Mouse (Mus musculus) spleen, postnatal 4 days (tissue): ENCODE results near the gene Zbtb20.

Experiments
- DNase-seq, 2 experiments: peaks; one replicate each; pipeline ENCODE4 v3.0.0; 2022; ENCODE audit warnings: low spot score in 2 of 2

Gene Zbtb20

DNA sequence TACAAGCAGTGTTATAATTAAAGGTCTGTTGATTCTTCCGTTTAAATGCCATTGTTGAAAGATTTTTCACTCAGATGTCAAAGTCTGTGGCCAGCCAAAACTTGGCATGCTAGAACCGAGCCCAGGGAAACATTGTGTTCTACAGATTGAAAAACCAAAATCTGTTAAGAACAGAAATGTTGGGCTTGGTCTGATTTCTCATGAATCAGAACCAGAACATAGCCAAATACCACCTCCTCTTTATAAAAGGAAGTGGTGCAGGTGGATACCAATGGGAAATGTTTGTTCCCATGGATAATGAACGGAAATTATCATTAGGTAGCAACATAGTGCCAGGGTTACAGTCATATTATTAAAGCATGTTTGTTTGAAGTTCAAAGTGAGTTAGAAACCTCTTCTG is 613.7 kb downstream of the Zbtb20 start:
- no peak for DNase-seq

DNA sequence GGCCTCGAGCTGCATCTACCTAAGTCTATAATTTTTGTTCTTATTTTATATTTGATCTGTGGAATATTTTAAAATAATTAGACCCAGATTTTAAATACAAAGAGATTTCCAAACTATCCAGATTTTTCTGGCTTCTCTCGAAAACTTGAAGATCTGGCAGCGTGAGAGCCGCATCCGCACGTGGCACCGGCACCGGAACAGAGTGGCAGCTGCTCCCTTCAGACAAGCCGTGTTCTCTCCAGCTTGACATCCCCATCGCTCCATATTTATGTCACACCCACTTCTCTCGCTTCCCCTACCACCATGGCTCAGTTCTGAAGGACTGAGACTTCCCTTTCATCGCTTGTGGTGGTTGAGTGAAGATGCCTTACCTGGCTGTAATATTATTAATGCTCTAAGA is 614.3 kb downstream of the Zbtb20 start:
- no peak for DNase-seq

DNA sequence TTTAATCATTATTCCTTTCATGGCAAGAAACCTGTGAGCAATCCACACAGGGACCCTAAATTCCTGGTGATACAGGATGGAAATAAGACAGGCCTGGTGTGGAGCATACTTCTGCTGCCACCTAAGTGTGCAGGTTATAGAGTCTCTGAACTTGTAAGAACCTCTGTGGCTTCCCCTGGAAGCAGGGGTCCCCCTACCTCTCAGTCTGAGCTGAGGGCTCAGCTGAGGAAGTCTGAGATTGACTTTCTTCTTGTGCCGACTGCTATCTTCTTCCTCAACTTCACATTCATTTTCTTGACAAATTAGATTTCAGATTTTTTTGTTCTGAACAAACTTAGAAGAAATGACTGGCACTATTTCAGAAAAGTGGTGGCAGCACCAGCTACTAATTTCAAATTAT is 617.2 kb downstream of the Zbtb20 start:
- DNase-seq, result no peak

DNA sequence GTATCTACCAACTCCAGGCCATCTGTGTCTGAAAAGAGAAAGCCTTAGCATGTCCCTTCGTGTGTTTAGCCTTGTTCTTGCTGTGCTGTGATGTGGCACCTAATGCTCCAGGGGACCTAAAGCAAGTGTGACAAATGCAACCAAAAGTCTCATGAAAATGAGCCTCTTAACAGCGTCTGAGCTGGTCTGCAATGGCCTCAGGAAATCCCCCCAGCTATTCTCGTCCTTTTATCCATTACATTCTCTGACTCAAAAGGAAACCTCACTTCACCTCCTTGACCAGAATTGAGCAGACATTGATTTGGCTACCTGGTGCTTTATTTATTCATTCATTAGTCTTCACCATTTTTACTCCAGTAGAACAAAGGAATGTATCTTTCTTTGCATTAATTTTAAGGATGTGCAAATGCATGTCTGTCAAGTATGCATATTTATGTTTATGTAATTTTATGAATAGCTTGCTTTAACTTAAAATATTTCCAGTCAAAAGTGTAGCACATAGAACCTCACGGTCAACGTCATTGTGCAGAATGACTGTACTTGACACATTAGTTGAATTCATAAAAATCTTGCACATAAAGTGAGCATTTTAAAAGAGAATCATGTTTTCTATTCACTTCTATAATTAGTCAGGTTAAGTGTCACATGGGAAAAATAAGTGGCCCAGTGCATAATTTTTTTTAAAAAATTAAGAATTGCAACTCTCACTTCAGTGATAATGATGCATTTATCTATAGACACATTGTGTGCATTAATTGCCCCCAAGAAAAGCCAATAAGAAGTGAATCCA is 618.1 kb downstream of the Zbtb20 start:
- no peak for DNase-seq

DNA sequence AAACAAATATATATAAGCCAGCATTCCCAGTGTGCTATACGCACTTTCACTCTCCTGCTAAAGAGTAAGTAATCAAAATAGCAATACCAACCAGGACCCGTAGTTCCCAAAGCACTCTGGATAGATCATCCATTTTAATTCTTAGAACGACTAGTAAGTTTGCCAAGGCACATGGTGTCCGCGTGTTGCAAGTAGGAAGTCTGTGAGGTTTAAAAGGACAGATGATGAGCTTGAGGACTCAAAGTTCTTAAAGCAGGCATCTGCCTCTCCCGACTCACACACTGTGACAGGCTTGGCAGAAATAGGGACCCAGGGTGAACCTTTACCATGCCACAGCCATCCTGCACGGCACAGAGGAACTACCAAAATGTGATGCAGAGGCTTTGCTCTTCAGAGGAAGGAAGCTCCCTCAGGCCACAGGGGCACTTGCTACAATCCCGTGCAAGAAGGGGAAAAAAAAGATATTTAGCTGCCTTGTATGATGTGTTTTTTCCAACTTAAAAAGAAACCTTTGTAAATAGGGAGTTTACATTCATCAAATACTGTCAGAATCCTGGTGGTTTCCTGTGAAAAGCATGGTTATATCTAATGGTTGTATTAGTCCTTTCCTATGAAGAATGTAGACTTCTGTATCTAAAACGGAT is 619.6 kb downstream of the Zbtb20 start:
- DNase-seq, result no peak

DNA sequence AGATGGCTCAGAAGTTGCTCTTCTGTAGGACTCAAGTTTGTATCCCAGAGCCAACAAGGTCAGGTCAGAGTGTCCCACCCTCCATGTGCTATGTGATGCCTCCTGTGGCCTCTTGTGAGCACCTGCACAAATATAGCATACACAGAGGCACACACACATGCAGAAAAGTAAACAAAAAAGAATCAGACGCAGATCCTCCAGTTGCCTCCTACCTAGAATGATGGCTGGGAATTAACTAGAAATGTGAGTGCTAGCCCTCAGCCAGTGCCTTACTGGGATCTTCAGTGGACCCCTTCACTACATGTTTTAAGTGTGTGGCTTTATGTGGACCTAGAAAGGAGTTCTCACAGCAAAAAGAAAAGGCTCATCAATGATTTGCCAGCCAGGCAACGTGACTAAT is 621.4 kb downstream of the Zbtb20 start:
- DNase-seq, result no peak

DNA sequence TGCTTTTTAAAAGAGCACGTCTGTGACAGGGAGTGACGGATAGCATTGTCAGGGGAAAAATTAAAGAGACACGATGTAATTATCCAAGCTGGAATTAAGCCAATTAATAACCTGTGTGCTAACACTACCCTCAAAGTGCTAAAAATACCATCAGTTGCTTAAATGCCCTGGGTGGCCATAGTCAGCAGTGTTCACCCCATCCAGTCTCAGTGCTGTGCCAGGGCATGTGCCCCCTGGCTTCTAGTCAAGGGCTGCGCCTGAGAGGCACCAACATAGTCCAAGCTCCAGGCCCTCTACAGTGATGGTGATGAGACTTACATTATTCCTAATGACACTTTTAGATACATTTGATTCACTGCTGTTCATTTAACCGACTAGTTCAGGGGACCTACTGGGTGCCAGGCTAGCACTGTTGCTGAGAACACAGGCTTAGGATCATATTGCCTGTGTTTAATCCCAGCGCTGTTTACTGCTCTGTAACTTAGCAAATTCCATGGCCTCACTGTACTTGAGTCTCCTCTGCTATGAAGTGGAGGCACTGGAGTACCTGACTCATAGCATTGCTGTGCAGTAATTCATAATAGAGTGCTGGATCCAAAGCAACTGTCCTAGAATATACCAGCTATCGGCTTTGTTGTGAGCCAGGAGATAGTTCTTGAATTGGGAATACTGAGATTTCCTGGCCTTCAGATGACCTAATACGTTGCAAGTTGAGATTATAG is 624.6 kb downstream of the Zbtb20 start:
- no peak for DNase-seq

DNA sequence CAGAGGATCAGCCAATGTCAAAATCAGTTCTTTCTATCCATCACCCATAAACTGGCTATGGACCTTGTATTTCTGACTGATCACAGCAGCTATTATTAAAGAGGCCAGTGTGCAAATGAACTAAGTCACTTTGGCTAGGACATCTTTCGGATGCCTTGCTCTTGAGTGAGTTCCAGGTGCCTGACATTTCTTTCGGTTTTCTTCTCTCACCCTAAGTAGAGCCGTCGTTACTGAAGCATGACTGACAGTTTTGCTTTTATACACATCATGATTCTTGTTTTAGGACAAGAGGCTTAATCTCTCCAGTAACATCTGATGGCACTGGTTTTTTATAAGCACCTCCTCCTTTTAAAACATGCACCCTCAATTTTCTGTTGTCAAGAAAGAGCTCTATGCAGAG is 625.6 kb downstream of the Zbtb20 start:
- no peak for DNase-seq

DNA sequence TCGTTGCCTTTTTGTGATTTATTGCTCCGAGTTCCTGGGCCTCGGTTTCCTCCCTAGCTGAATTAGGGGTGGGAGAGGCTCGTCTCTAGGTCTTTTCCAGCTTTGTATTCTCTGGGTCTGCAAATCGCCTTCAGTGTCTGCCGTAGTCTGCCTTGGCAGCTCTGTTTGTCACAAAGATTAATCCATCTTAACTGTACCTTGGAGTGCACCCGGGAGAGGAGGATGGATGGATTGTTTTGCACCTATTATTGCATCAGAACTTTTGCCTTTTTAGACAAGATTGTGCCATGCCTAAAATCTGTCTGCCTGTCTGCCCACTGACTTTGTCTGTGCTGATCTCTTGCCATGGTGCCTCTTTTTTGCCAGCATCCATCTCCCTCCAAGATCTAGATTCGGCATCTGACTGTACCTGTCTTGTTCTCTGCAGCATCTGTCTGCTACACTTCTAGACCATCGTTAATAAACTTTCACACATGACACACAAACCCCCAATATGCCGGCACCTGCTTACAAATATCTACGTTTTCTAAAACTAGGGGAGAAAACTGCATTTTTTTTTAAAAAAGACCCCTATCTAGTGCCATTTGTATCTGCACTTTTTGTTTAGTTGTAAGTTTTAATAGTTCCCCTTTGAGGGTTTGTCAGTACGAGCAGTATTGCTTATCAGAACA is 626.8 kb downstream of the Zbtb20 start:
- no peak for DNase-seq

DNA sequence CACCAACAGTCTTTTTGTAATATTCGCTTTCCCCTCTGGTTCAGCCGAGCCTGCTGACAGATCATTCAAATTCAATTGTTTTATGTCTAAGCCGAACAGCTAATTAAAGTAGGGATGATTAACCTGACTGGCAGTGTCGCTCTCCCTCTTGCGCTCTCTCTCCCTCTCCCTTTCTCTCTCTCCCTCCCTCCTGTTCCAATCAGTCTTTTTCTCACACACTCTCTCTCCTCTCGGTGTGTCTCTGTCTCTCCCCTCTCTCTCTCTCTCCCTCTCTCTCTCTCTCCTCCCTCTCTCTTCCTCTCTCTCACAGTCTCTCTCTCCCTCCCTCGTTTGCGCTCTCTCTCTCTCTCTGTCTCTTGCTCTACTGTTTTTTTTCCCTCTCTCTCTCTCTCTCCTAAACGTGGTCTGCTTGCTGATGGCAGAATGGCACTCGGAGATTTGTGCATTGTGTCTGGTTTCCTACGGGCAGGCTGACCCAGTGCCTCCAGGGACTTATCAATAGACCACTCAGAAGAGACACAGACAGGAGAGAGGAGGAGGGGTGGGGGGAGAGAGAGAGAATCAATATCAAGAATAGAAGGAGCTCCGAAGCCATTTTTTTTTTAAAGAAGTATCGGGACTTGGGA is 627.4 kb downstream of the Zbtb20 start:
- no peak for DNase-seq

DNA sequence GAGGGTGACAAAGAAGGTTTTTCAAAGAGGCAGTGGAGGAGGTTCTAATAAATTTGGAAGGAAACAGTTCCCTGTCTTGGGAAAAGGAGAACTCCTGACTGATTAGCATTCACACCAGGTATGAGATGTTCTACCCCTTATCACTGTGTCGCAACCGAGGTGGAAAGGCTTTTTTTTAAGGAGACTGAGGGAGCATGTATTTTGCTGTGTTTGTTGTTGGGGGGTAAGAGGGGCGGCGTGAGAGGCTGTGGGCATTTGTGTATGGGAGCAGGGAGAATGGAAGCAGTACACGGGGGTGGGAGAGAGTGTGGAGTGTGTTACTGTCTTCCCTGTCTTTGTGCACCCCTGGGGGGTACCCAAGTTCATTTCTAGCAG is 627.9 kb downstream of the Zbtb20 start:
- no peak for DNase-seq

DNA sequence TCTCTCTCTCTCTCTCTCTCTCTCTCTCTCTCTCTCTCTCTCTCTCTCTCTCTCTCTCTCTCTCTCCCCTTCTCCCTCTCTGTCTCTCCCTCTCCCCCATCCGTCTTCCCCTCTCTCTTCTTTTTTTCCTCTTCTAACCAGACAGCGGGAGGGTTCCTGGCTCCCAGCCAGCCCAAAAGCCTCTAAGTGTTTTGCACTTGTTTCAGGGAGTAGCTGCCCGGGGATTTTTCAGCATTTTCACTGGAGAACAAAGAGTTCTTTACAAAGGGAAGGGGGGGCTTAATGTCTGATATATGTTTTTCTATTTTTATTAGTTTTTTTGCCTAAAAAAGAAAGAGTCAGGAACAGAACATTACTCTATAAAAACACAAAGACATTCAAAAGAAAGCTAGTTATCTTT is 628.5 kb downstream of the Zbtb20 start:
- DNase-seq, result peak in 1 of 2 experiments; percentile 17

DNA sequence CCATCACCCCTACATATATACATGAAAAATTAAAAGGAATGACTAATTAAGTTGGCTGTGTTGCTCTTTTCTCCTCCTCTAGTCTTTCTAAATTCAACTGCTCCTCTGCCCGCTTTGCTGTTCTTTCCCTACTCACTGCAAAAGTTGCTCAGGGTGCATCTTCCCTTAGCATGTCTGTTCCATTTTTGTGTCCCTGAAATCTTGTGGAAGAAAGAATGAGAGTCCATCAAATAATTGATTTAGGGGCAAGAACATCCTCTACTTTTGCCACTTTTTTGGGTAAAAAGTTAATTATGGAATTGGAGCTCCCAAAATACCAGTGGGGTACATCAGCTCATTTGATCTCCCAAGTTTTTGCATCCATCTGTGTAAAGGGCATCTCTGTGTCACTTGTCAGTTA is 628.9 kb downstream of the Zbtb20 start:
- DNase-seq, result no peak

DNA sequence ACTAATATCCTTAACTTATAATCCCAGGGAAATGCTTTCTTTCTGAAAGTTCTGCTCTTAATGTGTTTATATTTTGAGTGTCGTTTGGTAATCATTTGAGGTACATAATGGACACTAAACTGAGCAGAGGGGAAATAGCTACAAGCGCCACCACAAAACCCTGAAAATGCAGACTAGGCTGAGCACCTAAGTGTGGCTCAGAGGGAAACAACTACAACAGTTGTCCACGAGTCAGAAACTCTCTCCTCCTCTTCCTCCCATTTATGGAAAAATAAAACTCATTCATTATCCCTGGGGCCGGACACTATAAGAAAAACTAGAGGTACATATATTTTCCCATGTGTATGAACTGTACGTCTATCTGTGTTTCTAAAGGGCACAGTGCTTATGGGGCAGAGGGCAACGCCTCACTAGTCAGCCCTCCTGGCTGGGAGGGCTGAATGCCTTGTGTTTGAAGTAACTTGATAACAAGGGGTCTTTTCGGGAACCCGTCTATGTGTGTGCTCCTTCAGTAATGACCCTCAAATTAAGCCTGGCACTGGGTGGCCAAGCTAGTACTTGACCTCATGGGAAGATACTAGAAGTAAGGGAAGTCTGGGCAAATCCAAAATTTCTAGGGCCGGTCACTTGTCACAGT is 629.8 kb downstream of the Zbtb20 start:
- DNase-seq, result no peak

DNA sequence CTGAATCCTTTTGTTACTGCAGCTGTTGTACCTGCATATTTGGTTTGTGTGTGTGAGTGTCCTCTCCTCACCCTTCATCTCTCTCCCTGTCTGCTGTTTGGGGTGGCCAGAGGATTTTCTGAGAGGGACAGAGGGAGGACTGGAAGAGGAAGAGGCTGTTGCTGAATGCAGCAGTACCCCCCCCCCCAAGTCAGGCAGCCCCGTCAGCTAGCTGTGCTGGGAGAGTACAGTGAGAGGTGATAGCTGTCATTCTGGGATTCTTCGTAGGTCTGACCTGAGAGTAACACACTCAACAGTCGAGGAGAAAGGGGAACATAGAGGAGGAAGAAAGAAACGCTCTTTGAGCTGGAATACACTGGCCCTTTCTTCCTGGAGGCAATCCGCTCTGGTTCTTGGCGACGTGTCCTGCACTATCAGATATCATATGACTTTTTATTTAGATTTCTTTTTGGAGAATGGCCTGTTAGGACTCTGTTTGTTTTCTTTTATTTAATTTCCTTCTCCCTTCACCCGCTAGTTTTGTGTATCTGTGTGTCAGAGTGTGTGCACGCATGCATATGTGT is 630.6 kb downstream of the Zbtb20 start:
- DNase-seq, result no peak

DNA sequence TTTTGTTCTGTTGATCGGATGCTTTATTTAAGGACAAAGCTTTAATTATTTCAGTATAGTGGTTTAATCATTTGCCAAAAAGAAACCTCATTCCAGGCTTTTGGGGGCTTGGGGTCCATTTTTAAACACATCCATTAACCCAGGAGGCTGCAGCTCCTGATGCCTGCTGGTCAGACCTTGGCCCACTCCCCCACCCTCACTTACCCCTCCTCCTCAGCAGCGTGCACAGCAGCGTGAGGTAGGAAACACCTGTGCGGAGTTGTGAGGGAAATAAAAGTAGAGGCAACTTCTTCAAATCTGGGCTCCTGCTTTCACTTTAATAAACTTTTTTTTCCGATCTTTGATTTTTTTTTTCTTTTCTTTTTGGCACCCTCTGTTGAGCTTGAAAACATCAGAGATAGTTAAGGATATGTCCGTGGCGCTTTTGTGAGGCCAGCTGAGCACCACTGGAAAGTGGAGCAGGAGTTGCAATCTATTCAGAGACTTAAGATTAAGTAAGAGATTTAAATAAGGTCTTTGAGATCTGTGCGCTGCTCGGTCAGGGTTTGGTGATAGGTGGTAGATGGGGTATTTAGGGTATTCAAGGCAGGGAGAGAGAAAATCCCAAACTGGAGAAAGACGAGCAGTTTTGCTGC is 631.2 kb downstream of the Zbtb20 start:
- DNase-seq, result no peak

DNA sequence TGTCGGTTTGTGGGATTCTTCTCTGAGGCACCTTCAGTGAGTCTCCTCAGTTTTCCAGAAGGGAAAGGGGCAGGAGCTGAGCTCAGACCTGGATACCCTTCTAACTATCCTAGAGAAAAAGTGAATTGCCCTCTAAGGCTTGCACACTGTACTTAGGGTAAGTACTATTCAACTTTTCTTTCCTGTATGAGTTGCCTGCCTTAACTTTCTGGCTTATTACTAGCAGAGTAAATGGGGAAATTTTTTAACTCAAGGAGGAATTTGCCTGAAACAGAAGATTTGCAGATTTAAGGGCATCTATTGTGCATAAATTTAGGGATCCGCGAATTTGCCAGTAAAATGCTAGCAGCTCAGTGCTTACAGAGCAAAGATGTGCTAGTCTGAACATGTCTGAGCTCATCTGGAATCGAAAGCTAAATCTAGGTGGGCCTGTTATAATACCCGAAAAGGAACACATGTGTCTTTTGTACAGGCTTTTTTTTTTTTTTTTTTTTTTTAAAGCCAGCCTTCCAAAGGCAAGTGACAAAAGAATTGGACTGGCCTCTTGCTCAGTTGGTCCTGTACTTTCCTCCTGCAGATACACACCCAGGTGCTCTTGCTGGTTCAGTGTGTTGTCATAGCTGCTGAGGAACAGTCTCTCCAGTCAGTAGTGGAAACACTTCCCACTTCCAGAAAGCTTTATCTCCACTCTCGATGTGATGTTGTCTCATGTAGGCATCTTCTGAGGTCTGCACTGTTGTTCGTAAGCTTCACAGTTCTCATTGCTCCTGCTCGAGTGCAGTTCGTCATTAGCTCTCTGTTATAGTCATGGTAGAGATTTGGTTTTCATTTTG is 632.7 kb downstream of the Zbtb20 start:
- DNase-seq, result no peak

DNA sequence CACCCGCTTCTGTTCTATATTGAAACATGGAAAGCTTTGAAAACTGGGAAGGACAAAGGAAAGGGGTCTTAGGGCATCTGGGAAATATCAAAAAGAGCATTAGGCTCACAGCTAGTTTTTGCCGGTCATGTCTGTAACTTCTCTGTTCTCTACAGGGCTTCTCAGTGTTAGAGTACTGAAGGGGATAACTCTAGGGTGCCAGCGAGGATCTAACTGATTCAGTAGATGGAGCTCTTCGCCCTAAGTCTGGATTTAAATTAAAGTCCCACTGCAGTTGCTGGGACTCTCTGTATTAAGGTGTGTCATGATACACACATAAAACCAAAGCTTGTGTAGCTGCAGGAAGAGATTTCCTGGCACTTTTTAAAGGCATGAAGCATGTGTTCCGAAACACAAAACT is 634.8 kb downstream of the Zbtb20 start:
- DNase-seq, result no peak

DNA sequence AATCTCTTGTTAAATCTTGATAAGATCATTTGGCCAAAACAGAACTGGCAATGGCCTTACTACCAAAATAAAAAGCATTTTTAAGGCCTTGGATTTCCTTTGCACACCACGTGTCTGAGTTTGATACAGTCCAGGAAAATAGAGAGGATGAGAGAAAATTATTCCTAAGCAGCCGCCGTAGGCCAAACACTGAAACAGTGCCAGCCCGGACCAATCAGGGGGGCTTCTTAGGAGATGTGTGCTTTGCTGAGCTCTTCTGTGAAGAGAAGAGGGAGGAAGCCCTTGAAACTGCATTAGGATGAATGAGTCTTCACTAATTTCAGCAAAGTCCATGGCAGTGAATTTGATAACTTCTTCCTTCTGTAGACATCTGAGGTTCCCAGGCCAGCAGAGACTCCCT is 635.9 kb downstream of the Zbtb20 start:
- DNase-seq, result no peak

DNA sequence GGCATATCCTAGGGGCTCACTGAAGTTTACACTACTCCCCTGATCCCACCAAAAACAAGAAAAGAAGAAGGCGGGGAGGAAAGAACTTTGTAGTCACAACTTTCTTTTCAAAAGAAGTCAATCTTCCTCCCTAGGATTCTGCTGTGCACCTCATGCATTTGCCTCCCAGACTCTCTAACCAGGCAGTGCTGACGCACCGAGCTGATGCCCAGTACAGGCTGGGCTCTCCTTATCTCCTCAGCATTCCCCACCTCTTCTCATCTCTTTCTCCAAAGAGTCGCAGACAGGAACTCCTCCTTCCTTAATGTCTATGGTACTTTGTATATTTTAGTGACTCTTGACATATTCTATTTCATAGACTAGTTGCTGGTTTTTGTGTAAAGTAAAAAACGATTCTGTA is 638.3 kb downstream of the Zbtb20 start:
- no peak for DNase-seq
